Mouse (Mus musculus): ENCODE measurements at regions not wholly inside any gene's neighbourhood (a gene's known extent, or its start where the extent isn't known, plus 50 kb on each side); places are given as distances from the start of the nearest gene placed in this dataset.

GRCm38 (mm10) chr1:119153619-119154018 lies 100.2 kb upstream of the Gli2 start:
- DNase-seq (ENCODE audit: low spot score) (no peak), ATAC-seq (ENCODE audit: low FRiP score) (no peak)
- no peaks in the 10 kb centered on the region for H3K36me3 ChIP-seq (ENCODE audit: insufficient read depth, low read length)
- no peaks in the 10 kb centered on the region for H3K27me3 ChIP-seq (ENCODE audit: insufficient read depth, low read length)
- no peak overlapping the region for H3K4me3 ChIP-seq (ENCODE audit: low read depth, low read length)
- no peak overlapping the region for H3K27ac ChIP-seq (ENCODE audit: low read depth, low read length)
- WGBS, result 100% methylated on average over 4 of the region's 4 CpGs
- no peak for TF ChIP-seq CTCF (IDR thresholded peaks at IDR 0.05)
- no peak overlapping the region for H3K9ac ChIP-seq (replicated peaks; ENCODE audit: low read length, poor library complexity, severe bottlenecking)
- no peaks in the 10 kb centered on the region for H3K4me1 ChIP-seq (ENCODE audit: insufficient read depth, low read length)
- H3K4me2 ChIP-seq (ENCODE audit: low read depth, low read length, poor library complexity, severe bottlenecking), result no peak overlapping the region
- H3K9me3 ChIP-seq (ENCODE audit: low read length), result no peaks in the 10 kb centered on the region

- Histone ChIP-seq H3K27me3 (ENCODE audit: insufficient read depth, low read length) (no peaks in the 10 kb centered on the region), H3K27ac (ENCODE audit: low read depth, low read length) (no peak overlapping the region), H3K36me3 (ENCODE audit: insufficient read depth, low read length) (no peaks in the 10 kb centered on the region), H3K9me3 (ENCODE audit: low read length) (no peaks in the 10 kb centered on the region), H3K4me1 (ENCODE audit: insufficient read depth, low read length) (no peaks in the 10 kb centered on the region), H3K4me2 (ENCODE audit: low read depth, low read length, poor library complexity, severe bottlenecking) (no peak overlapping the region), H3K4me3 (ENCODE audit: low read depth, low read length) (no peak overlapping the region), H3K9ac (replicated peaks; ENCODE audit: low read length, poor library complexity, severe bottlenecking) (no peak overlapping the region)
- no peak for TF ChIP-seq CTCF (IDR thresholded peaks at IDR 0.05)
- 92% methylated on average over 6 of the region's 6 CpGs for WGBS
- ATAC-seq (ENCODE audit: low FRiP score), result no peak
- no peak for DNase-seq (ENCODE audit: low spot score)
Measured at GRCm38 (mm10) chr1:119152776-119153175, 99.4 kb upstream of the Gli2 start.

GRCm38 (mm10) chr1:119147506-119147905 lies 94.1 kb upstream of the Gli2 start:
- ATAC-seq (ENCODE audit: low FRiP score), result no peak
- WGBS, result 89% methylated on average over 2 of the region's 2 CpGs
- Histone ChIP-seq H3K27me3 (ENCODE audit: insufficient read depth, low read length) (no peaks in the 10 kb centered on the region), H3K4me2 (ENCODE audit: low read depth, low read length, poor library complexity, severe bottlenecking) (no peak overlapping the region), H3K4me1 (ENCODE audit: insufficient read depth, low read length) (no peaks in the 10 kb centered on the region), H3K27ac (ENCODE audit: low read depth, low read length) (no peak overlapping the region), H3K36me3 (ENCODE audit: insufficient read depth, low read length) (no peaks in the 10 kb centered on the region), H3K9me3 (ENCODE audit: low read length) (no peaks in the 10 kb centered on the region), H3K9ac (replicated peaks; ENCODE audit: low read length, poor library complexity, severe bottlenecking) (no peak overlapping the region), H3K4me3 (ENCODE audit: low read depth, low read length) (no peak overlapping the region)
- DNase-seq (ENCODE audit: low spot score), result no peak
- TF ChIP-seq CTCF (IDR thresholded peaks at IDR 0.05), result no peak

GRCm38 (mm10) chr1:119143808-119144207 lies 90.4 kb upstream of the Gli2 start:
- H3K4me3 ChIP-seq (ENCODE audit: low read depth, low read length), result no peak overlapping the region
- H3K9me3 ChIP-seq (ENCODE audit: low read length), result no peaks in the 10 kb centered on the region
- ATAC-seq (ENCODE audit: low FRiP score), result 0 out of 2 replicates have a peak, but pooled peaks have one; percentile 24
- 35% methylated on average over 11 of the region's 11 CpGs for WGBS
- no peak for DNase-seq (ENCODE audit: low spot score)
- no peaks in the 10 kb centered on the region for H3K27me3 ChIP-seq (ENCODE audit: insufficient read depth, low read length)
- no peak for TF ChIP-seq CTCF (IDR thresholded peaks at IDR 0.05)
- H3K4me1 ChIP-seq (ENCODE audit: insufficient read depth, low read length), result no peaks in the 10 kb centered on the region
- no peaks in the 10 kb centered on the region for H3K36me3 ChIP-seq (ENCODE audit: insufficient read depth, low read length)
- H3K9ac ChIP-seq (replicated peaks; ENCODE audit: low read length, poor library complexity, severe bottlenecking), result no peak overlapping the region
- no peak overlapping the region for H3K27ac ChIP-seq (ENCODE audit: low read depth, low read length)
- H3K4me2 ChIP-seq (ENCODE audit: low read depth, low read length, poor library complexity, severe bottlenecking), result no peak overlapping the region

- Histone ChIP-seq H3K27ac (ENCODE audit: low read depth, low read length) (no peak overlapping the region), H3K9ac (replicated peaks; ENCODE audit: low read length, poor library complexity, severe bottlenecking) (no peak overlapping the region), H3K4me2 (ENCODE audit: low read depth, low read length, poor library complexity, severe bottlenecking) (no peak overlapping the region), H3K36me3 (ENCODE audit: insufficient read depth, low read length) (no peaks in the 10 kb centered on the region), H3K4me3 (ENCODE audit: low read depth, low read length) (no peak overlapping the region), H3K4me1 (ENCODE audit: insufficient read depth, low read length) (no peaks in the 10 kb centered on the region), H3K9me3 (ENCODE audit: low read length) (no peaks in the 10 kb centered on the region), H3K27me3 (ENCODE audit: insufficient read depth, low read length) (no peaks in the 10 kb centered on the region)
- WGBS, result 90% methylated on average over 3 of the region's 3 CpGs
- no peak for DNase-seq (ENCODE audit: low spot score)
- ATAC-seq (ENCODE audit: low FRiP score), result no peak
- TF ChIP-seq CTCF (IDR thresholded peaks at IDR 0.05), result no peak
Measured at GRCm38 (mm10) chr1:119129039-119129438, 75.6 kb upstream of the Gli2 start.

GRCm38 (mm10) chr1:119125561-119125960 lies 72.1 kb upstream of the Gli2 start:
- no peaks in the 10 kb centered on the region for H3K36me3 ChIP-seq (ENCODE audit: insufficient read depth, low read length)
- WGBS, result 68% methylated on average over 6 of the region's 6 CpGs
- H3K9me3 ChIP-seq (ENCODE audit: low read length), result no peaks in the 10 kb centered on the region
- DNase-seq (ENCODE audit: low spot score) (no peak), ATAC-seq (ENCODE audit: low FRiP score) (no peak)
- no peak overlapping the region for H3K27ac ChIP-seq (ENCODE audit: low read depth, low read length)
- no peak for TF ChIP-seq CTCF (IDR thresholded peaks at IDR 0.05)
- no peaks in the 10 kb centered on the region for H3K4me1 ChIP-seq (ENCODE audit: insufficient read depth, low read length)
- H3K4me3 ChIP-seq (ENCODE audit: low read depth, low read length), result no peak overlapping the region
- no peaks in the 10 kb centered on the region for H3K27me3 ChIP-seq (ENCODE audit: insufficient read depth, low read length)
- no peak overlapping the region for H3K4me2 ChIP-seq (ENCODE audit: low read depth, low read length, poor library complexity, severe bottlenecking)
- H3K9ac ChIP-seq (replicated peaks; ENCODE audit: low read length, poor library complexity, severe bottlenecking), result no peak overlapping the region

Data from midbrain, postnatal 0 days (tissue).